Mouse (Mus musculus): ENCODE measurements around the gene Bpifb1. TPM values are rescaled to one million over a fixed set of nuclear protein-coding genes. Genes with fewer than 3 reads are reported as not detected.
A peak's percentile ranks its signal among the peaks of the same experiment; 100 is the strongest.
"Not testable (repeated sequence)": the region's sequence is repeated elsewhere in the genome, so short reads cannot be mapped to it uniquely, and the experiment has no call there.

Gene Bpifb1
- total RNA-seq, 2 experiments from 2014 or later = 0.21 TPM

GRCm38 (mm10) chr2:154206908-154207307 is 16.3 kb downstream of the Bpifb1 start:
- DNase-seq (ENCODE audit: low spot score in 2 of 2) = no peak
- intact Hi-C loops (cut with DNase I) = no loop called here

GRCm38 (mm10) chr2:154209112-154209511 is 18.5 kb downstream of the Bpifb1 start:
- intact Hi-C loops (cut with DNase I) = no loop called here
- peak; percentile 33 to 49 for DNase-seq (ENCODE audit: low spot score in 2 of 2)

DNA sequence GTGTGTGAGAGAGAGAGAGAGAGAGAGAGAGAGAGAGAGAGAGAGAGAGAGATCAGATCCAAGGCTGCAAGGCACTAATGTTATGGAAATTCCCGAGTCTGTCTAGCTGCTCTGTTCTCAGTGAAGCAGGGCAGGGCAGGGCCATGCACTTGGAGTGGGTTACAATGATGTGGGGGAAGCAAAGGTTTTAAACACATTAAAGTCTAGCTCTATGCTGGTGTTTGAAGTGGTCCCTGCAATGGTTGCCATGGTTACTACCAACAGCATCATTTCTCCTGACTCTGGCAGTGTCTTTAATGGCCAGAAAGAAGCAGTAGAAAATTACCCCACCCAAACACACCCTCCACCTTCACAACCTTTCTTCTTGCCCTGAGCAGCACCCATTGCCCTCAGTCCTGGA is 20.5 kb downstream of the Bpifb1 start:
- no peak for DNase-seq (ENCODE audit: low spot score in 2 of 2)
- intact Hi-C loops (cut with DNase I) = loop anchor here (1.0 kb wide), 1 partner anchor 168 kb away; no protein-coding TSS in a partner anchor

- intact Hi-C loops (cut with DNase I) = loop anchor here (1.0 kb wide), 1 partner anchor 167 kb away; no protein-coding TSS in a partner anchor
- DNase-seq (ENCODE audit: low spot score in 2 of 2) = peak; percentile 71 to 93
Measured at GRCm38 (mm10) chr2:154211881-154212280, 21.3 kb downstream of the Bpifb1 start.

- intact Hi-C loops (cut with DNase I) = loop anchor here (2.0 kb wide), 1 partner anchor 76 kb away; no protein-coding TSS in a partner anchor
- DNase-seq (ENCODE audit: low spot score in 2 of 2) = peak; percentile 55 to 66
Measured at GRCm38 (mm10) chr2:154215191-154215590, 24.6 kb downstream of the Bpifb1 start.

- intact Hi-C loops (cut with DNase I) = no loop called here
- no peak for DNase-seq (ENCODE audit: low spot score in 2 of 2)
Measured at GRCm38 (mm10) chr2:154219950-154220349, 29.3 kb downstream of the Bpifb1 start.

- DNase-seq (ENCODE audit: low spot score in 2 of 2) = no peak
- intact Hi-C loops (cut with DNase I) = no loop called here
Measured at GRCm38 (mm10) chr2:154223265-154223916, 32.8 kb downstream of the Bpifb1 start, which contains the start of gene Bpifb5. Bpifb5 (plus strand) TSS chr2:154223742.

GRCm38 (mm10) chr2:154223917-154224273 is 33.3 kb downstream of the Bpifb1 start:
- intact Hi-C loops (cut with DNase I) = no loop called here
- DNase-seq (ENCODE audit: low spot score in 2 of 2) = no peak

- DNase-seq (ENCODE audit: low spot score in 2 of 2) = no peak
- intact Hi-C loops (cut with DNase I) = no loop called here
Measured at GRCm38 (mm10) chr2:154226991-154227390, 36.4 kb downstream of the Bpifb1 start.

DNA sequence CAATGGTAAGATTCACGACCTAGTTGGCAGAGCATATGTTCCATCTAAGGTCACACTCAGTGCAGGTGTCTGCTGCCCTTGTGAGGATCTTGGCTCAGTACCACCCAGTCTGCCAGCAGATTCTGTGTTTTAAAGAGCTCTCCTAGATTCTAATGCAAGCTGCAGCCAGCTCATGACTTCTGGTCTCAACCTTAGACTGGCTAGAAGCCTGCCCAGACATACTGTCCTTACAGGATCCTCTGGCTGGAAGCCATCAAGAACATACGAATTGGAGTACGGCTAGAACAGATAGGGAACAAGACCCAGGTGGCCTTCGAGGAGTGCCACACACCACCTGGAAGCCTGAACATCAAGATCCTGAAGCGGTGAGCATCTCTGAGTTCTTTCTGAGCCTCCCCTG is 37.2 kb downstream of the Bpifb1 start:
- no peak for DNase-seq (ENCODE audit: low spot score in 2 of 2)
- intact Hi-C loops (cut with DNase I) = no loop called here

DNA sequence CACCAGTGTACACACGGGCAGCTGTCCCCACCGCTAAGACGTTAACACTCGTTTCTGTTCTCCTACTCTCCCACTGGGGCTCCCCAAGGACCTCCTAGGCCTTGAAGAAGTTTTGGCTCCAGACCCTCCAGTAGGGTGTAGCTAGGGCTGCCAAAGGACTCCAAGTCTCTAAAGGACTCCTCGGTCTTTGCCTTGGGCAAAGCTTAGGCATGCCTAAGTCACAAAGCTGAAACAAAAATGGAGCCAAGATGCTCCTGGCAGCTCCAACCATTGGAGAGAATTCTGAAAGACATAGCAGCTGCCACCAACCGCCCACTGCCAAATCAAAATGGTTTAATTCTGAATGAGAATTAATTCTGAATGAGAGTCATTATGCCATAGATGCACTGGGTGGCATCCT is 42.8 kb downstream of the Bpifb1 start:
- DNase-seq (ENCODE audit: low spot score in 2 of 2) = peak; percentile 20 to 48
- intact Hi-C loops (cut with DNase I) = no loop called here

DNA sequence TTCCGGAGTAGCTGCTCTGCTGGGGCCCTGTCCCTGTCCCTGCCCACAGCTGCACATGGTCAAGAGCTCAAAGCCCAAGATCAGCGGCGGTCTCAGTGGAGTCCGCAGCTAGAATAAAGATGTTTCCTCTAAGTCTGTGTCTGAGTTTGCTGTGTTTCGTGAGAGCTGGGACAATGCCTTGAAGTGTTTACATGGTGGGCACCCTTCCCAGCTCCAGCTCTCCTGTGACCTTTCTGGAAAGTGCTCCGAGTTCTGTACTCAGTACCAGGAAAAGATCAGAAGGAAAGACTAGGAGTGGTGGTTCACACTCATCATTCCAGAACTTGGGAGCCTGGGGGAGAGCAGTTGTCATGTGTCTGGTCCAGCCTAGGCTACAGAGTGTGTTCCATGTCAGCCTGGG is 50.2 kb downstream of the Bpifb1 start:
- intact Hi-C loops (cut with DNase I) = no loop called here

DNA sequence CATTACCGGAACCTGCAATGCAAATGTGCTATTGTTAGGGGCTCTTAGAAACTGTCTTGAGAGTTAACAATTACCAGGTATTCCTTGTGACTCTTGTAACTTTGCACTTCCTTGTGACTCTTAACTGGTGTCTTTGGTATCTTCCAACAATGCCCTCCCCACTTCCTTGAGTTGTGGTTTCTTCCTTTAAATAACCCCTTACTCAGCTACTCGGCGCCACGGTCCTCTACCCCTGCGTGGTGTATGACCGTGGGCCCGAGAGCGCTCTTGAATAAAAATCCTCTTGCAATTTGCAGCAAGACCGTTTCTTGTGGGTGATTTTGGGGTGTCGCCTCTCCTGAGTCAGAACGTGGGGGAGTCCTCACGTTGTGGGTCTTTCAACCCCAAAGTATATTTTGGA is 52.1 kb downstream of the Bpifb1 start:
- intact Hi-C loops (cut with DNase I); DNase-seq (ENCODE audit: low spot score in 2 of 2): not testable (repeated sequence)

More for the DNA sequence above, 50.2 kb downstream of the Bpifb1 start:
- DNase-seq (ENCODE audit: low spot score in 2 of 2) = no peak

GRCm38 (mm10) chr2:154243356-154244036 is 52.9 kb downstream of the Bpifb1 start:
- intact Hi-C loops (cut with DNase I) = no loop called here
- peak; percentile 69 to 89 for DNase-seq (ENCODE audit: low spot score in 2 of 2)

DNA sequence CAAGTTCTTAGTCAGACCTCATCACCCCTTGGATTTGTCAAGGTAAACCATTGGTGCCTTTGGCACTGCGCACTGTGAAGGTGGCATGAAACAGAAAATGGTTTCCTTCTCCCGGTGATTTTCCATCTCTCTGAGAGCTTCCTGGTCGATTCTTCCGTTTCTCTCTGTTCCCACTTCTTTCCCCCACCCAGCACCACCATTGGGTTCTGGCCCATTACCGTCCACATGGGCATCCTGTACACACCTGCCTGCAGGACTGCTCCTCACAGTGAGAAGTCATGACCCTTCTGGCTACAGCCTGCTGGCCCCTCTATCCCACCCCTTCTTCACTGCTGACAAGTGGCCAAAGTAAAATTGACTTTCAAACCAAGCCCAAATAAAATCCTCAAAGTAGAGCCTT is 54.7 kb downstream of the Bpifb1 start:
- DNase-seq (ENCODE audit: low spot score in 2 of 2) = no peak
- intact Hi-C loops (cut with DNase I) = no loop called here

DNA sequence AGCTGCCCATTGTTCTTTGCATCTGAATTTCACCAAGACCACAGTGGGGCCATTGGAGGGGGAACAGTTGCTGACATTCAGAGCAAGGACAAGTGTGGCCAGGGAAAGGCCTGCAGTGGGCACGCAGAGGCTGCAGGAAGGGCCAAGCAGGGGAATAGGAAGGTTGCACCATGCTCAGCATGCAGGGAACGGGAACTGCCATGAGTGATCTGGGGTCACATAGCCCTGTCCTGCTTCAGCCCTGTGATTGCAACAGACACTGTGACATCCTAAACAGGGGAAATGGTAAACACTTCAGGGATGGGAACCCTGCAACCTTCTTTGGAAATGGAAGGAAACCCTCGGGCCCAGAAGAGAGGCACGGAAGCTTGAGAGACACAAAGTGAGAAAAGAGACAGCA is 64.6 kb downstream of the Bpifb1 start:
- DNase-seq (ENCODE audit: low spot score in 2 of 2); intact Hi-C loops (cut with DNase I): not testable (repeated sequence)

GRCm38 (mm10) chr2:154255770-154256169 is 65.2 kb downstream of the Bpifb1 start:
- intact Hi-C loops (cut with DNase I) = no loop called here
- no peak for DNase-seq (ENCODE audit: low spot score in 2 of 2)

- intact Hi-C loops (cut with DNase I); DNase-seq (ENCODE audit: low spot score in 2 of 2): not testable (repeated sequence)
Measured at GRCm38 (mm10) chr2:154257554-154257953, 66.9 kb downstream of the Bpifb1 start, which contains the start of gene Bpifb9a. Bpifb9a (plus strand) TSS chr2:154257854.

- DNase-seq (ENCODE audit: low spot score in 2 of 2); intact Hi-C loops (cut with DNase I): not testable (repeated sequence)
Measured at GRCm38 (mm10) chr2:154264397-154264796, 73.8 kb downstream of the Bpifb1 start.
